Mouse (Mus musculus) large intestine, adult 2 months (tissue): ENCODE data around the gene Efcab11. TPM values are rescaled to one million over a fixed set of nuclear protein-coding genes. Genes with fewer than 3 reads are reported as not detected.

Experiments
- DNase-seq: peaks from one replicate; pipeline ENCODE4 v3.0.0-alpha.2; 2012; ENCODE audit warnings: low read depth, low spot score
- WGBS: fragments of 180-500 bp; shearing (Covaris S2); methylation state at CpG from one replicate; pipeline ENCODE4 v1.1.7; 2018; 5-methylcytosine and 5-hydroxymethylcytosine counted together
- polyA plus RNA-seq: library from polyadenylated mRNA; depleted of rRNA; stranded (reverse); fragments of >200 nt; gene quantifications from 2 replicates; pipeline ENCODE4 v1.2.3, GENCODE M21; 2012

Gene Efcab11
- polyA plus RNA-seq, 1 experiment = 1.1 TPM

- no peak for DNase-seq
These were observed 530 bp downstream of the Efcab11 start for GRCm38 (mm10) chr12:99883713-99884105.

GRCm38 (mm10) chr12:99883000-99883712 is 1.1 kb downstream of the Efcab11 start:
- DNase-seq = peak; percentile 95

More at GRCm38 (mm10) chr12:99883713-99884105, 530 bp downstream of the Efcab11 start:
- WGBS = under 1% methylated on average over 11 of the region's 11 CpGs

GRCm38 (mm10) chr12:99874609-99875008 is 9.6 kb downstream of the Efcab11 start:
- 73% methylated on average over 6 of the region's 6 CpGs for WGBS
- no peak for DNase-seq

More at GRCm38 (mm10) chr12:99883000-99883712, 1.1 kb downstream of the Efcab11 start:
- under 1% methylated on average over 38 of the region's 38 CpGs for WGBS

GRCm38 (mm10) chr12:99873443-99873842 is 10.8 kb downstream of the Efcab11 start:
- 72% methylated on average over 3 of the region's 3 CpGs for WGBS
- no peak for DNase-seq

GRCm38 (mm10) chr12:99868821-99869220 is 15.4 kb downstream of the Efcab11 start:
- DNase-seq = no peak
- 78% methylated on average over 1 of the region's 1 CpGs for WGBS

- no peak for DNase-seq
These were observed 19.6 kb downstream of the Efcab11 start for GRCm38 (mm10) chr12:99864613-99865012.

DNA sequence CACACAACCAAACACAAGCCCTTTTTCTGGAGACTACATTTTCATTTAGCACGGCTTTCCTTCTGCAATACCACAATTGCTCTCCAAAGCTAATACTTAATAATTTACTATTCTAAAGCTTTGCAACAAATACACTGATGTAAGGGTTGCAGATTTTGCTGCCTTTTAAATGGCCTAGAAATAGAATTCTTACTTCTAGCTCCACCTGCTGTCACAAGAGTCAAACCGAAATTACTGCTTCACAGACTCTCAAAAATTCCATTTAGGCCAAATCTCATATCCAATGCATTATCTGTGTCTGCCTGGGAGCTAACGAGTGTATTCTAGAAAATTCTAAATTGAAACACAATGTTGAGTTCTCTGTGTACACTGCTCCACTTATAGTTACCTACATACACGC is 23.3 kb downstream of the Efcab11 start:
- WGBS = 82% methylated on average over 4 of the region's 4 CpGs
- no peak for DNase-seq

GRCm38 (mm10) chr12:99859391-99860100 is 24.7 kb downstream of the Efcab11 start:
- WGBS = 82% methylated on average over 3 of the region's 3 CpGs
- DNase-seq = no peak

GRCm38 (mm10) chr12:99858664-99859063 is 25.6 kb downstream of the Efcab11 start:
- no peak for DNase-seq
- 93% methylated on average over 5 of the region's 5 CpGs for WGBS

GRCm38 (mm10) chr12:99856011-99856410 is 28.2 kb downstream of the Efcab11 start:
- 55% methylated on average over 9 of the region's 9 CpGs for WGBS
- DNase-seq = no peak

GRCm38 (mm10) chr12:99853323-99854258 is 30.6 kb downstream of the Efcab11 start:
- DNase-seq = no peak
- 89% methylated on average over 14 of the region's 14 CpGs for WGBS

DNA sequence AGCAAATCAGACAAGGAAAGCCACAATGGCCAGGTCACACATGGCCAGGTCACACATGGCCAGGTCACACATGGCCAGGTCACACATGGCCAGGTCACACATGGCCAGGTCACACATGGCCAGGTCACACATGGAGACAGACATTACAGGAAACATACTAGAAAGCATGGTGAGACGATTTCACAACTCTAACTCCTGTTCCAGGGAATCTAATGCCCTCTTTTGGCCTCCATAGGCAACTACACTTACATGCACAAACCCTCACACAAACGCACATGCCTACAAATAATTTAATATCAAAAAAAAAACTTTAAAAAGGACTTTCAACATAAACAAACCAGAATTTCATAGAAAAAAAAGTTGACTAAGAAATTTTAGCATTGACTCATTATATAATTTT is 34.2 kb downstream of the Efcab11 start:
- WGBS = 89% methylated on average over 2 of the region's 2 CpGs
- no peak for DNase-seq

GRCm38 (mm10) chr12:99844951-99845350 is 39.3 kb downstream of the Efcab11 start:
- WGBS = 95% methylated on average over 8 of the region's 8 CpGs
- no peak for DNase-seq

- WGBS = 79% methylated on average over 14 of the region's 14 CpGs
- no peak for DNase-seq
These were observed 45.5 kb downstream of the Efcab11 start for GRCm38 (mm10) chr12:99838703-99839102.

- no peak for DNase-seq
These were observed 46.1 kb downstream of the Efcab11 start for GRCm38 (mm10) chr12:99838109-99838508.

DNA sequence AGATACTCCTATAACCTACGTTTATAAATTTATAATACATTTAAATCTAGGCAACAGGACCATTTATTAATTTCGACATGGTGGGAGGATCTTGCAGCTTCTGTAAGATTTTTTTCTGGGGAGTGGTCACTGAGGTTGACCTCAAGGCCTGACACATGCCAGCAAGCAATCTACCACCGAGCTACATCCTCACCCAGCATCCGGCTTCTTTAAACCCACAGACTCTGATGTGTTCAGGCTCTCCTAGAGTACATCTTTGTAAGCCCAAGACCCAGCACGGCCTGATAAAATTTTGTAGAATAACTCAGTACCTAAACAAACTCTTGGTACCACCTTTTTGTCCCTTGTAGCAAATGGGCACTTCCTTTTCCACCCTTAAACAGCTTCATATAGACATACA is 46.7 kb downstream of the Efcab11 start:
- WGBS = 91% methylated on average over 5 of the region's 5 CpGs
- DNase-seq = no peak

More at GRCm38 (mm10) chr12:99838109-99838508, 46.1 kb downstream of the Efcab11 start:
- 87% methylated on average over 11 of the region's 11 CpGs for WGBS

- no peak for DNase-seq
- 68% methylated on average over 20 of the region's 20 CpGs for WGBS
These were observed 47.7 kb downstream of the Efcab11 start for GRCm38 (mm10) chr12:99836404-99837131.

- DNase-seq = no peak
- WGBS = 96% methylated on average over 1 of the region's 1 CpGs
These were observed 50.8 kb downstream of the Efcab11 start for GRCm38 (mm10) chr12:99833476-99833875.

DNA sequence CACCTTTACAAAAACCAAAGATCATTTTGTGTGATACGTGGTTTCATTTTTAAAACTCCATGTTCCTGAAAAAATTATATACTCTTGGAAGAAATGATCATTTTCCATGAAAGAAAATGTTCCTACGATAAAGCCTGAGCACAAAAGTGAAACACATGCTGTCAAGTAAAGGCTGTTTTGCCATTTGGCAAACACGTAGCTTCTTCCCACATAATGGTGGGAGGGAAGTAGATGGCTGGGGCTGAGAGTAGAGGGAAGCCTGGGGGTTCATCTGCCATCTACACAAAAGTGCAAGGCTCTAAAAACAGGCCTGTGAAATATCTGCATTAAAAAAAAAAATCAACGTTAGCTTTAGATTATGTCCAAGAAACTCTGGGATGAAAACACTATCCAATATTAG is 61.6 kb downstream of the Efcab11 start:
- DNase-seq = no peak
- WGBS = 92% methylated on average over 4 of the region's 4 CpGs
